Mouse (Mus musculus): Measurements from ENCODE around the gene Gdf7. TPM values are rescaled to one million over a fixed set of nuclear protein-coding genes. Genes with fewer than 3 reads are reported as not detected.

Gdf7 gene
- polyA plus RNA-seq, 1 experiment = not detected

DNA sequence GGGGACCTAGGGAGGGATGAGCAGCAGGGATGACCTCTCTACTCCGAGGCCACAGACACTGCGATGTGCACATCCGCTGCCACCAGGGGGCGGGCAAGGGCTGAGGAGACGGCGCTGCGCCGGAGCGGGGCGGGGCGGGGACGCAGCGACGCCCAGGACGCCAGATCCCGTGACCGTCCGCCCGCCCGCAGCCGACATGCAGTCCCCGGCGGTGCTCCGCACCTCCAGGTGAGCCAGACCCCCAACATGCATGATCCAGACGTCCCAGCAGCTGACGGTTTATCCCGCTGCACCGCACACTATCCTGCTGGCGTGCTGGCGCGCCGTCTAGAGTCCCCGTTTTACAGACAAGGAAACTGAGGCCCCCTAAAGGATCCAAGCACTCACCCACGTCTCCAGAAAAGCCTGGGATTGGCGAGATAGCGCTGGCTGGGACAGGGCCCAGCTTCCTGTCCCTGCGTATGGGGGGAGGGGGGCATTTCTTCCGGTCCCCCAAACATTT lies 11.6 kb upstream of the Gdf7 start, which contains the start of gene Hs1bp3:
Gene Hs1bp3, plus strand, starts transcription at position 163 of the 502 bp plus-strand sequence.
- no peak within 1 kb of the TSS; the same call in 1 of the 2 replicates for H3K27ac ChIP-seq (replicated peaks; ENCODE audit: low read depth, low read length)
- peaks cover 8% of the 10 kb centered on the region for H3K4me1 ChIP-seq (ENCODE audit: control insufficient read depth, insufficient read depth, insufficient read length, low read length)
- peak within 1 kb of the TSS; percentile 93 for H3K4me3 ChIP-seq (ENCODE audit: insufficient read depth, low read depth, low read length)

DNA sequence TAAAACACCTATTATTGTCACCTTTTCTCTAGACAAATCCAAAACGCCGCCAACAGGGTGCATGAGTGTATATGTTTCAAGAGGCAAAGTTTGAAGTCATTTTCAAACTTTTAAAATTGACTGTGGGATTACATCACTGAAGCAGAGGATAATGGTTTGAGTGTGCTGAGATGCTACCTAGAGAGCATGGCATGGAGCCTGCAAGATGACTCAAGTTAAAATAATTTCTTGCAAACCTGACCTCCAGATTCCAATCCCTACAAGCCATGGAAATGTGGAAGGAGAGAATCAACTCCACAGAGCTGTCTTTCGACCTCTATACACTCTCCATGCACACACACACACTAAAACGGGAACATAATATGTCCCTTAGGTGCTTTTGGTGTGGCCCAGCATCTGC lies 10.5 kb upstream of the Gdf7 start:
- Histone ChIP-seq H3K4me3 (ENCODE audit: insufficient read depth, low read depth, low read length) (no peak overlapping the region), H3K27ac (replicated peaks; ENCODE audit: low read depth, low read length) (no peak overlapping the region), H3K4me1 (ENCODE audit: control insufficient read depth, insufficient read depth, insufficient read length, low read length) (peaks cover 8% of the 10 kb centered on the region)

DNA sequence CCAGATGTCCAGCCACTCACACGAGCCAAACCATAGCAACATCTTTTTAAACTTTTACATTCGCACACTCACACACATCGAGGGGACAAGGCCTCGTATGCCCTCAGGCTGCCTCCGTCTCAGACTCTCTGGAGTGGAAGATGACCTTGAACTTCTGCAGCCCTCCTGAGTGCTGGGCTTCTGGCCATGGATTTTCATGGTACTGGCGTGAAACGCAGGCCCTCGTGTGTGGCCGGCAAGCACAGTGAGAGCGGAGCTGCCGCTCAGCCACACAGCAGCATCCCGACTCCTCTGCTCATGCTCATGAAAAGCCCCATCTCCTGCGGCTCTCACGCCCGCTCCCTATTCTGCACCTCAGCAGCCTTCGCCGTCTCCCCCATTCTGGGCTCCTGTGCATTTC lies 9.2 kb upstream of the Gdf7 start:
- Histone ChIP-seq H3K4me1 (ENCODE audit: control insufficient read depth, insufficient read depth, insufficient read length, low read length) (peaks cover 8% of the 10 kb centered on the region), H3K4me3 (ENCODE audit: insufficient read depth, low read depth, low read length) (no peak overlapping the region), H3K27ac (replicated peaks; ENCODE audit: low read depth, low read length) (no peak overlapping the region)

DNA sequence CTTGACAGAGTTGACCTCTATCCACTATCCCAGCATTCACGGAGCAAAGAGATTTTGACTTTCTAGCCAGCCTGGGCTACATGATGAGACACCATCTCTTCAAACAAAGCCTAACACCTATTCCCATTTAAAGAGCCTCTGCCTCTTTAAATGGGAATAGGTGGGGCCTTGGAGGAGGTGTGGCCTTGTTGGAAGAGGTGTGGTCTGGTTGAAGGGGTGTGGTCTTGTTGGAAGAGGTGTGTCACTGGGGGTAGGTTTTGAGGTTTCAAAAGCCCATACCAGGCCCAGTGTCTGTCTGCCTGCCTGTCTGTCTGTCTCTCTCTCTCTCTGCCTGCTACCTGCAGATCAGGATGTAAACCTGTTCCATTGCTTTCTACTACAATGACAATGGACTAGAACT lies 5.2 kb upstream of the Gdf7 start:
- Histone ChIP-seq H3K27ac (replicated peaks; ENCODE audit: low read depth, low read length) (no peak overlapping the region), H3K4me3 (ENCODE audit: insufficient read depth, low read depth, low read length) (no peak overlapping the region), H3K4me1 (ENCODE audit: control insufficient read depth, insufficient read depth, insufficient read length, low read length) (no peaks in the 10 kb centered on the region)

DNA sequence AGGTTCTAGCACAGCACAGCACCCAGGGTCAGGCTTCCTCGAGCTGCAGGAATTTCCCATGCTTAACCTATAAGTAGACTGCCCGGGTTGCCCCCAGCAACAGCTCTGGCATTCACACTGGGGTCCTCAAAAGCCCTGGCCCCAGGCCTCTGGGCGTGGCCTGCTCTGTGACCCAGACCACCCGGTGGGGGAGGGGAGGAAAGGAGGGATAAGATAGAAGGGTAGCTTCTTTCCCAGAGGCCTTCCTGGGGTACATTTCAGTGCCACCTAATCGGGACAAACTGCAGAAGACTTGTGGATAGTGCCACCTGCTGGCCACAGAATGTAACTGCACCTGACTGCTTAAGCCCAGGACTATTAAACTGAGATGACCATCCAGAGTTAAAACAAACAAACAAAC lies 4.7 kb upstream of the Gdf7 start:
- H3K4me3 ChIP-seq (ENCODE audit: insufficient read depth, low read depth, low read length) = no peak overlapping the region
- H3K27ac ChIP-seq (replicated peaks; ENCODE audit: low read depth, low read length) = no peak overlapping the region
- H3K4me1 ChIP-seq (ENCODE audit: control insufficient read depth, insufficient read depth, insufficient read length, low read length) = no peaks in the 10 kb centered on the region

DNA sequence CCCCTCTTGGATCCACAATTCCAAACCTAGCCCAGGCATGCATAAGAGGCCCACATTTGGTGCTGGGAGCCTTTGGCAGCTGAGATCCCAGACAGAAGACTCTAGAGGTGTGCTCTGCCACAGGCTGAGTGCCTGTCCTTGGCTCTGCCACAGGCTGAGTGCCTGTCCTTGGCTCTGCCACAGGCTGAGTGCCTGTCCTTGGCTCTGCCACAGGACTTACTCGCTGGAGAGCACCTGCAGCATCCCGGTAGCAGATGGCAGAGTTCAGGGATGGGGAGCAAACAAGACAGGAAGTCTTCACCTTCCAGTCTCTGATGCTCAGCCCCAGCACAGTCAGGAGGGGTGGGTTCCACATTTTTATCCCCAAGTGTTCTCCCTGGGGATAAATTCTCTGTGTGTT lies 3.5 kb upstream of the Gdf7 start:
- Histone ChIP-seq H3K4me1 (ENCODE audit: control insufficient read depth, insufficient read depth, insufficient read length, low read length) (no peaks in the 10 kb centered on the region), H3K27ac (replicated peaks; ENCODE audit: low read depth, low read length) (no peak overlapping the region), H3K4me3 (ENCODE audit: insufficient read depth, low read depth, low read length) (no peak overlapping the region)

DNA sequence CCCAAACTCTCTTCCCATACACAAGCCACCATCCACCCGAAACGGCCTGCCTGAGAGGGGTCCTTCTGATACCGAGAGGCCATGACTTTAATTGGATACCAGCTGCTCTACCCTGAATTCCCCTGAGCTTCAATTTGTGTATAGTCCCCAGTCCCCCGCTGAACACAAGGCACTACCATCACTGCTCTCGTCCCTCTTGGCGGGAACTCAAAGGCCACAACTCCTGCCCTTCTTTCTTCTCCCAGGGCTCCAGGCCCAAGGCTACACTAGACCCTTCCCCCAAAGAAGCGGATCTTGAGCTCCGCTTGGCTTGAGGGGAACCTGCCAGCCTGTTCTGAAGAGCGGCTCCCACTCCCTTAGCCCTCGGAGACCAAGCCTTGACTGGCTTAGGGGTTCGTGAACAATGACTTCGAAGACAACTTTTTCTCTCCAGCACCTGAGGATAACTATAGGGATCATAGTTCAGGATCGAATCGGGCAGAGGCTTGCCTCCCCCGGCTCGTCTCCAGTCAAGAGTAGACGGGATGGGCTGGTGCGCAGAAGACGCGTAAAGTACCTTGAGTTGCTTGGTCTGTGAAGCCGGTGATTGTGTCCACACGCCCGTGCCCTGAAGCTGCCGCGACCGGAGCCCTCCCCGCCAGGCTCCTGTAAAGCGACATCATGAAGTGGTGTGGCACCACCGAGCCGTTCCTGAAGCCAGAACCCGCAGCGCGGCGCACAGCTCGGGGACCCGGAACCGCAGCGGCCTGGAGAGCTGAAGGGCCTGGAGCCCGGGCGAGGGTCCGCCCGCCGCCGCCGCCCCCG lies 541 bp downstream of the Gdf7 start:
- no peak overlapping the region for H3K27ac ChIP-seq (replicated peaks; ENCODE audit: low read depth, low read length)
- peak overlapping the region; percentile 18; the same call in 1 of the 2 replicates for H3K4me3 ChIP-seq (ENCODE audit: insufficient read depth, low read depth, low read length)

DNA sequence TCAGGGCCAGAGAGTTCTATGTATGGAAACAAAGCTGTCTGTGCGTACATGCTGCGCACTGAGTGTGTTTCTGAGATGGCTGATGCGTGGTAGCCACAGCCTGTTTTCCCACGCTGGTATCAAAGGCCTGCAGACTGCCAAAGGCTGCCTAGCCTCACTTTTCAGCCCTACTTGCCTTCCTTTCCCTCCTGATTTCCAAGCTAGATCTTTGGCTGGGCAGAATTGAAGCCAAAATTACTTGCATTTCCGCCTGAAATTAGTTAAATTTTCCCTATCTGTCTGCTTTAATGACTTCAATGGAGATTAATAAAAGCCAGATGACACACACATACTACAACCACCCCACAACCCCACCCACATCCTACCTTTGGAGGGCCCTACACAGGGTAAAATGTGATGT lies 1.2 kb downstream of the Gdf7 start:
- Histone ChIP-seq H3K27ac (replicated peaks; ENCODE audit: low read depth, low read length) (no peak overlapping the region), H3K4me1 (ENCODE audit: control insufficient read depth, insufficient read depth, insufficient read length, low read length) (no peaks in the 10 kb centered on the region), H3K4me3 (ENCODE audit: insufficient read depth, low read depth, low read length) (no peak overlapping the region)

More for the DNA sequence above, 541 bp downstream of the Gdf7 start:
- H3K4me1 ChIP-seq (ENCODE audit: control insufficient read depth, insufficient read depth, insufficient read length, low read length) = no peaks in the 10 kb centered on the region

DNA sequence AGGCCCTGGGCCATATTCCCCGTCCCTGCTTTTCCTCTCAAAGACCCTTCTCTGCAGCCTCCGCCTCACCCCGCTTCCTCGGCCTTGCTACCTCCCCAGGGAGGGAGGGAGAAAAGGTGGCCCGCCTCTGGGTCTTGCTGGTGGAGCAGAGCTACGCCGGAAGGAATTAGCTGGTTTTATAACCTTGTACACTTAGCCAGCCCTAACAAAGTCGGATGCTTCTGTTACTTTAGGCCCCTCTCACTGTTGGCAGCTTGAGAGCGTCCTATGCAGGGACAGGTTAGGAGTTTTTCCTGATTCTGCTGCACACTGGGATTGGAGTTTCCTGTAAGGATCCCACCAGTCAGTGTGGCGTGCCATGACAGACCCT lies 1.7 kb downstream of the Gdf7 start:
- H3K27ac ChIP-seq (replicated peaks; ENCODE audit: low read depth, low read length) = no peak overlapping the region
- H3K4me3 ChIP-seq (ENCODE audit: insufficient read depth, low read depth, low read length) = no peak overlapping the region
- no peaks in the 10 kb centered on the region for H3K4me1 ChIP-seq (ENCODE audit: control insufficient read depth, insufficient read depth, insufficient read length, low read length)

DNA sequence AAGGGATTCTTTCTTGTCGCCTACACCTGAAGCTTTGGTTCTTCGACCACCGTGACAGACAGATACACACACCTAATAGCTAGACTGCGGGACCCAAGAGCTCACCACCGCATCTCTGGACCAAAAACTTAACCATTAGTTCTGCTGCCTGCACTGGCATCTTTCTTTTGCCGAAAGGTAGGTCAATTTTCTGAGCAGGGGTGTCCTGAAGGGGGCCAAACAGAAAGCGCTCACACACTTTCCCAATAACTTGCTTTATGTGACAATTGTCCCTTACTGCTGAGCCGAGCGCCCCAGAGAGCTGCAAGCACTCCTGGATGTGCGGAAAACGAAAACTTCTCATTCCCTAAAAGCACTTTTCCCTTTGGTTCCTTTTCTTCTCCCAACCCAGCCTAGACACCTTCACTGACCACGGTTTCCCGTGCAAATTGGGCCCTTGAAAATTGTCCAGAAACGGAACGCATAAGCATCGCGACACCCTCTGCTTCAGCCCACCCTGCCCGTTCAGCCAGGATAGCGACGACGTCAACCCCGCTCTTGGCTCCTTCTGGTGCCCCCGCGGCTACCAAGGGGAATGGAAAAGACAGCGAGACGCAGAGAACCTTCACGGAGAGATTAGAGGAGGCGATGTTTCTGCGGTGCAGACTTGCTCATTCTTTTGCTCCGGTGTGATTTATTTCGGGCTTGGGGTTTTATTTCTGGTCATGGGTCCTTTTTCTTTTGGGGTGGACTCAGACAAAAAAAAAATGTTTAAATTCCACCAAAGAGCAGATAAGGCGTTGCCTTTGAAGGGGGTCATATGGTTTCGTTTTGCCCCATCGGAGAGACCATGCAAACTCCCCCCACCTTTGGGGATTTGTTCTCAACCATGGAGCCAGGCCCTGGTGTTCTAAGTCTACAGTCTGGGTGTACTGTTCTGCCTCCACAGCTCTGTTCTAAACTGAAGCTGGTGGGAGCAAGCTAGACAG lies 2.3 kb downstream of the Gdf7 start:
- Histone ChIP-seq H3K27ac (replicated peaks; ENCODE audit: low read depth, low read length) (no peak overlapping the region), H3K4me1 (ENCODE audit: control insufficient read depth, insufficient read depth, insufficient read length, low read length) (no peaks in the 10 kb centered on the region), H3K4me3 (ENCODE audit: insufficient read depth, low read depth, low read length) (no peak overlapping the region)

DNA sequence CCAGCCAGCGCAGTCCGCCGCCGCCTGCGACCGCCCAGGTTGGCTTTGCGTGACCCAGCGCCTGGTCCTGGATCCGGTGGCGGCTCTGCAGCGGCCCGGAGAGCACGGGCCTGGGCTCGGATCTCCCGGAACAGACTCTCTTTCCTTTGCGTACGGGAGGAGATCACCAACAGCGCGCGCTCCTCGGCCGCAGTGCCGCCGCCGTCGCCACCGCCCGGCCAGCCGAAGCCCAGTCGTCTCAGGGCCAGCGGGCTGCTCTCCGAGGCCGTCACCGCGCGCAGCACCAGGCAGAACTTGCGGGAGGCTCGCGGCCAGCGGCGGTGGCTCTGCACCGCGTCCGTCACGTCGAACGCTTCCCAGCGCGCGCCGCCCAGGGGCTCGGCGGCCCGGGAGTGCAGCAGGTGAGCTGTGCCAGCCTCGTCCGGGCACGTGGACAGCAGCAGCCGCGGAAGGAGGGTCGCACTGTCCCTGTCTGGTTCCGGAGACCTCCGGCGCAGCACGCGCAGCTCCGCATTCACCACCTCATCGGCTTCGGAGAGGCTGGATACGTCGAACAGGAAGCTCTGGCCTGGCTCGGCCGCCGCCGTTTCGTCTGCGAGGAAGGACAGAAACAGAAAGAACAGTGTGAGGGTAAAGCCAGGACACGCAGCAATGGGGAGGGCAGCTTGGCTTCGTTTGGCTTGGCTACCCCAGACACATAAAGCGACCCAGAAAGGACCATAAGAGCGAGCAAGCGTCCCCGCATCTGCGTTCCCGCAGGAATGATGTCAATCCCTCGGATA lies 3.2 kb downstream of the Gdf7 start:
- Histone ChIP-seq H3K27ac (replicated peaks; ENCODE audit: low read depth, low read length) (no peak overlapping the region), H3K4me3 (ENCODE audit: insufficient read depth, low read depth, low read length) (peak overlapping the region; percentile 36), H3K4me1 (ENCODE audit: control insufficient read depth, insufficient read depth, insufficient read length, low read length) (no peaks in the 10 kb centered on the region)

DNA sequence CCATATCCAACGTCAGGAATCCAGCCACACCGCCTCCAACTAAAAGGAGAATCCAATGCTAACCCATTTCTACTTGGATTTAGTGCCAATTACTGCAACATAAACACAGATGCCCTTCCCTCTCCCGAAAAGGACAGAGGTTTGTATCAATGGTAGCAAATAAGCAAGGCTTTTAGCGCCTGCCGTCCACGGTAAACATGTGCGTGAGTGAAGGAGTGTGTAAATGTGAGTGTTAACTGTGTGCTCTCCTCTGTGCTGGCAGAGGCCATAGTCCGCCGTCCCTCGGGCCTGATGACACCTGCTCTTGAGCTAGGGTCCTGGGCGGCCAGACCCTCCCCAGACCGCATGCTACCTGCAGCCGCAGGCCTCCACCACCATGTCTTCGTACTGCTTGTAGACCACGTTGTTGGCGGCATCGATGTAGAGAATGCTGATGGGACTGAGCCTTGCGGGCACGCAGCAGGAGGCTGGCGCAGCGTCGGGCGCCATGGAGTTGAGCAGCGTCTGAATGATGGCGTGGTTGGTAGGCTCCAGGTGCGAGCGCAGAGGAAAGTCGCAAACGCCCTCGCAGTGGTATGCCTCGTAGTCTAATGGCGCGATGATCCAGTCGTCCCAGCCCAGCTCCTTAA lies 4.1 kb downstream of the Gdf7 start:
- Histone ChIP-seq H3K4me1 (ENCODE audit: control insufficient read depth, insufficient read depth, insufficient read length, low read length) (no peaks in the 10 kb centered on the region), H3K27ac (replicated peaks; ENCODE audit: low read depth, low read length) (no peak overlapping the region), H3K4me3 (ENCODE audit: insufficient read depth, low read depth, low read length) (no peak overlapping the region)

DNA sequence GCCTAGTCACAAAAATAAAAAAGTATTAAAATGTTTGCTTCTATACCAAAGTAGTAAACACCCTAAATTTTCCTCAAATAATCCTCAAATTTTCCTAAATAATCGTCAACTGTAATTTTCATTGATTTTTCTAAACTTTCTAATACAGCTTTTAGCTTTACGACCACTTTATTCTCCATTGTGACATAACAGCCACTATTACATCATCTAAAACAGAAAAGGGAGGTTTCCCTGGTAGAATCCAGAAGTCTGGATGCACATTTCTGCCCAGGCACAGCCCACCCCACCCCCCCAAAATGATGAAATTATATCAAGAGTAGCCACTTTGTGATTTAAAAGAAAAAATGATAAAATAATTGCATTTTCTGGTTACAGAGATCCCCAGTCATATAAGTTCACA lies 5.6 kb downstream of the Gdf7 start:
- Histone ChIP-seq H3K27ac (replicated peaks; ENCODE audit: low read depth, low read length) (no peak overlapping the region), H3K4me1 (ENCODE audit: control insufficient read depth, insufficient read depth, insufficient read length, low read length) (no peaks in the 10 kb centered on the region), H3K4me3 (ENCODE audit: insufficient read depth, low read depth, low read length) (no peak overlapping the region)

DNA sequence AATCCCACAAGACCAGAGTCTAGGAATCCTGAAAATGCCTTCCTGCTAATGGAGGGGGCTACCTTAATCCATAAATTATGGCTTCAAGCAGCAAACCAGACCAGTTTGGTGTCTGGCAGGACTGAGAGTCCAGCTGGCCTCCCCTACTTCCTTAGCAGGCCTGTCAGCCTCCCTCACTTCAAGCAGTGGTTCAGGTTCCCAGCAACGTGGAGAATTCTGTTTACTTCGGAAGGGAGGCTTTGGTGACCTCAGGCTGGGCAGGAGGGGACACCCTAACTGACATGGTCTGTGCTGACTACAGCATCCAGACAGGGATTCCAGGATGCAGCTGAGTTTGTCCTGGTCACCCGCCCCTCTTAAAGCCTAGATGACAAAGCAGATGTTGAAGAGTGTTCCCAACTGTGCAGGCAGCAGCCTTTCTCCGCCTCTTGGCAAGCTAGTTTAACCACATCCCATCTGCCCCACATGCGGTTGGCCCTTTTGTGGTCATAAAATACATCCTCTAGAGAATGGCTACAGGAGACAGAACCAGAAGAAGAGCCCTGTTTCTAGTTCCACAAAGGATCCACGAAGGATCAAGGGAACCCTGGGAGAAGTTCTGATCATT lies 6.3 kb downstream of the Gdf7 start:
- no peaks in the 10 kb centered on the region for H3K4me1 ChIP-seq (ENCODE audit: control insufficient read depth, insufficient read depth, insufficient read length, low read length)
- H3K4me3 ChIP-seq (ENCODE audit: insufficient read depth, low read depth, low read length) = no peak overlapping the region
- no peak overlapping the region for H3K27ac ChIP-seq (replicated peaks; ENCODE audit: low read depth, low read length)
